Mouse (Mus musculus) 3134 (cell line): ENCODE data around the gene Adcy9.
"Not testable (repeated sequence)": the region's sequence is repeated elsewhere in the genome, so short reads cannot be mapped to it uniquely, and the experiment has no call there.

Source experiments
- DNase-seq: peaks from one replicate; pipeline ENCODE4 v3.0.0-alpha.2; 2011; ENCODE audit warnings: low spot score; ENCODE audit not compliant: insufficient read length; ENCODE audit errors: extremely low read depth

Adcy9 gene

GRCm38 (mm10) chr16:4394991-4395590 is 25.2 kb downstream of the Adcy9 start:
- DNase-seq, result no peak

DNA sequence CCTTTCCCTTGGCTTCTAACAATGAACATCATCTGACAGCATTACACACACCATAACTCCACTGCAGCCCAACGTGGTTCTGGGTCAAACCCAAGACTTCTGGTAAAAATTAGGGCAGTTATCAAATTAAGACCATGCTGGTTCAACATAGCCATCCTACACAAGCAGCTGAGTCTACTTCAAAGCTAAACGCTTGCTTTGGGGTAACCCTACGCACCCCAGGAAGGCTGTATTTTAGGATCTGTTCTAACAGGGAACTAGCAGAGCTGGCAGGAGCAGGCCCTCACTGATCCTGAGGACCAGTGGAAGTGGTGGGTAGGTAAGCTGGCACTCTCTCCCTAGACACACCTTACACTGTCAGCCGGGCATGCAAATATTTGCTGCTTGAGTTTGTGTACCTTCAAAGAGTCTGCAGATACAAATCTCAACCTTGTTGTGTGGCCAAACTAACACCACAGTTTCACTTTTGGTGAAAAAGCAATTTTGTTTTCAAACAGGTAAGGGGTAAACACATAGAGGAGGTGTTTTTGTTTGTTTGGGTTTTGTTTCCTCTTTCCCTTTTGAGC is 36.7 kb downstream of the Adcy9 start:
- no peak for DNase-seq

DNA sequence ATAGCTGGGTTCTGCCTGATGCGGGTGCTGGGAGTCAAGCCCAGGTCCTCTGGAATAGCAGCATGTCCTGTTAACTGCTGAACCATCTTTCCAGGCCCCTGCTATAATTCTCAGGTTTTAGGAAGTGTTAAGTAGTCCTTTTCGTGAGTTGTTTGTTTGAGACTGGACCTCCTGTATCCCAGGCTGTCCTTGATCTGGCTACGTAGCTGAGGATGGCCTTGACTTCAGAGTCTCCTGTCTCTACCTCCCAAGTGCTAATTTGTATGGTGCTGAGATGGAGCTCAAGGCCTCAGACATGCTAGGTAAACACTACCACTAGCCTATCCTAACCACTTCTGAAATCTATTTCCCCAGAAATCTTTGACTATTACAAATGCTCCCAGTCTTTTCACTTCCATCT is 37.9 kb downstream of the Adcy9 start:
- no peak for DNase-seq

GRCm38 (mm10) chr16:4381487-4381886 is 38.8 kb downstream of the Adcy9 start:
- DNase-seq, result no peak

DNA sequence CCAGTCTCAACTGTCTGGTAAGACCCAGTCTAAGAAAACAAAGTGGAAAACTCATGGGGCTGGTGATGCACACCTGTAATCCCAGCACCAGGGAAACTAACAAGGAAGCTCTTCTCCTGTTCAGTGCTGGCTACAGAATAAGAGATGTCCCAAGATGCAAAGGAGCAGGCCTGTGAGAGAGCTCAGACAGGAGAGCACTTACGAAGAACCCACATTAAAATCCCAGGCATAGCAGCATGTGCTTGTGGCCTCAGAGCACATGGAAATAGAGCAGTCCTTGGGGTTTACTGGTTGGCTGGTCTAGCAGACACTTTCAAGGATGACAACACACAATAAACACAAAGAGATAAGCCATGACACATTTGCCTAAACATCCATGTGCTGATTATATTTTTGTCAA is 41.5 kb downstream of the Adcy9 start:
- no peak for DNase-seq

DNA sequence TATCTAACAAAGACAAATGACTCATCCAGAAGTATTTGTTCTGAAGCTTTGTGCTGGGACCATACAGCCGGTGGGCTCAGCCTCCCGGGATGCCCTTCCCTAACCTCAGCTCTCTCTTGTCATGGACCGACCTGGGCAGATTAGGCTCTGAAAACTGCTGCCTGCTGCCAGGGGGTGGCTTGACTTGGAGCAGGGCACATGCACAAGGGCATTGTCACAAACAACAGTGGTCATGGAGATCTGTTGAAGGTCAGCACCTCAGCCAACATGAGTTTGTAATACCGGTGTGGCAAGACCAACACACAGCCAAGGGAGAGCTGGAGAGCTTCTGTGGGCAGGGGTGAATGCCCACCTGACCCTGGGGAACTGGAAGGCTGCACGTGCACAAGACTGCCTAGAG is 42.7 kb downstream of the Adcy9 start:
- DNase-seq, result no peak

DNA sequence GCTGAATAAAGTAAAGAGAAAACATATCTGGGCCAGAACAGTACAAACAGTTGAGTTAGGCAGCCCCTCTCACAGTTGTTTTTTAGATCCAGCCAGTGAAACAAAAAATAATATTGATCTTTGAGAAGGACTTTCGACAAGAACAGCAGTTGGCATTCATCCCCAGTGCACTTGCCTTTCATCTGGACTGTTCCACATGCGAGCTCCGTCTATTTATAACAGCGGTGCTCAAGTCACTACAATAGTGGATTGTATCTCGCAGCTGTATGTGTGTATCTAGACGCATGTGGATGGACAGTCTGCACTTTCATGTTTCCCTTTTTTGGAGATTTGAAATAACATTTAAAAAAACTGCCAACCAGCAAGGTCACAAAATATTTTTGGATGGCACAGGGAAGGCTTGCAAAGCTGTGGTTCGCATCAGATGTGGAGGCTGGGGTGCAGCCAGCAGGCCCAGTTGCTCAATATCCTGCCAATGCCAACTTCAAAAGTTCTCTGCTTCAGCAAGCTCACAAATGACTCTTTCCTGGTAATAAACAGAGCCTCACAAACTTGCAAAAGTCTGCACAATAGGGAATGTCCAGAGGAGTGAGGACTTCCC is 45.4 kb downstream of the Adcy9 start:
- peak; percentile 34 for DNase-seq

DNA sequence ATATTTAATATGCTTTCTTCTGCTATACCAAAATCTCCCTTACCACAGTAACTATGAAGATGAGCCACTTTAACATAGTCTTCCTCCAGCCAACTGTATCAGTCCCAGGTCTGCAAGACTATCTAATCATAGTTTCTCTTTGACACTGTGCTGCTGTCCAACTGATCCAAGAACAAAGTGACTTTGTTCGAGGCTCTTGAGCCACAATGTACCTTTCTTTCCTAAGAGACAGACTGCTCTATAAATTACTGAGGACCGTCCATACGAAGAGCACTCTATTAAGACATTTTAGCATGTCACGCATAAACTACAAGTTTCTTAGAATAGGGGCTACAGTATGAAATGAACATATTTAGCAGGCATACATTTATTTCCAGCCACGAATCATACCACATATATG is 46.0 kb downstream of the Adcy9 start:
- no peak for DNase-seq

- no peak for DNase-seq
Measured at GRCm38 (mm10) chr16:4371039-4371438, 49.3 kb downstream of the Adcy9 start.

GRCm38 (mm10) chr16:4370141-4370541 is 50.2 kb downstream of the Adcy9 start:
- peak; percentile 52 for DNase-seq

GRCm38 (mm10) chr16:4367930-4368329 is 52.4 kb downstream of the Adcy9 start:
- no peak for DNase-seq

GRCm38 (mm10) chr16:4367291-4367690 is 53.0 kb downstream of the Adcy9 start:
- DNase-seq, result no peak

- no peak for DNase-seq
Measured at GRCm38 (mm10) chr16:4366671-4367070, 53.6 kb downstream of the Adcy9 start.

DNA sequence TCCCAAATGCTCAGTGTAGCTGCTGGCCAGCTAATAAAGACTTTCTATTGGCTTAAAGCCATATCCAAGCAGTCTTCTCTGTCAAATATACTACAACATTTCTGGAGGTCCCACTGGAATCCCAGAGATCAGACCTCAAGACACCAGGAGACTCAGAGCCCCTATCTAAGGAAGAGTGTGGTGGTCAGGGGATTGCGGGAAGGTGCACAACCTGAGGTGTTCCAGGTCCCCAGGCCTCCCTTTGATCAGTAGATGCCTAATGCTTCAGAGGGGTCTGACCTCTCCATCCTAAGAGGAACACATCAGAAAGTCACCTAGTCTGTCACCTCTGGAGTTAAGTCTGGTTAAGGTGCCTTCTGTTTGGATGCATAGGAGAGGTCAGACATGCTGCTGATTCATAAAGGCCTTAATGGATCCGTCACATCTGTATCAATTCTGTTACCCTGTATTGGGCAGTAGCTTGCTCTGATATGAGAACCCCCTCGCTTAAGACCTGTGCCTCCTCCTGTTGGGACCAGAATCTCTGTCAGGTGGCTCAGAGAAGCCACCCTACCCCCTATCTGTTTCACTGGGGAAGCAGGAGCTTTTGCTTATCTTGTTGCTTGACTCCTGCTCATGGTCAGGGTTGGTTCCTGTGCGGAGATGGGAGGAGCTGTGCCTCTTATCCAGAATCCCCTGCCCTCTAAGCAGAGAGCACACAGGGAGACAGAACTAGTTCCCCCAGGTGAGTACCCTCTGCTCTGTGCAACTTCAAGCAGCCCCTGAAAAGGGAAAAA is 56.8 kb downstream of the Adcy9 start:
- DNase-seq, result no peak

GRCm38 (mm10) chr16:4355260-4356043 is 64.8 kb downstream of the Adcy9 start:
- DNase-seq, result no peak

DNA sequence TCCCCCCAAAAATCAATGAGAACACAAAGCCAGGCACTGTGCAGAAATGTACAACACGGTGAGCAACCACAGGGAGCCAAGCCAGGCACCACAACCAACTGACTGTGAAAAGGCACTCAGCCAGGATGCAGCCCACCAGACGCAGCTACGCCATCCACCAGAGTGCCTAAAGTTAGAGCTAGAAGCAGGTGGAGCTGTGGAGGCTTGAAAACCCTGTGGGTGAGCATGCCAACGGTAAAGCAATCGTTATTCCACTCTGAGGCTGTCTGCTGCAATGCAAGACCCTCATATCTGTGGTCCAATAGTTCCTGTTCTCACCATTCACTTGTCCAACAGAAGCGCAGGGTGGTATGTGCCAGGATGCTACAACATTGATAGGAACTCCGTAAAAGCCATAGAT is 77.7 kb downstream of the Adcy9 start:
- no peak for DNase-seq

DNA sequence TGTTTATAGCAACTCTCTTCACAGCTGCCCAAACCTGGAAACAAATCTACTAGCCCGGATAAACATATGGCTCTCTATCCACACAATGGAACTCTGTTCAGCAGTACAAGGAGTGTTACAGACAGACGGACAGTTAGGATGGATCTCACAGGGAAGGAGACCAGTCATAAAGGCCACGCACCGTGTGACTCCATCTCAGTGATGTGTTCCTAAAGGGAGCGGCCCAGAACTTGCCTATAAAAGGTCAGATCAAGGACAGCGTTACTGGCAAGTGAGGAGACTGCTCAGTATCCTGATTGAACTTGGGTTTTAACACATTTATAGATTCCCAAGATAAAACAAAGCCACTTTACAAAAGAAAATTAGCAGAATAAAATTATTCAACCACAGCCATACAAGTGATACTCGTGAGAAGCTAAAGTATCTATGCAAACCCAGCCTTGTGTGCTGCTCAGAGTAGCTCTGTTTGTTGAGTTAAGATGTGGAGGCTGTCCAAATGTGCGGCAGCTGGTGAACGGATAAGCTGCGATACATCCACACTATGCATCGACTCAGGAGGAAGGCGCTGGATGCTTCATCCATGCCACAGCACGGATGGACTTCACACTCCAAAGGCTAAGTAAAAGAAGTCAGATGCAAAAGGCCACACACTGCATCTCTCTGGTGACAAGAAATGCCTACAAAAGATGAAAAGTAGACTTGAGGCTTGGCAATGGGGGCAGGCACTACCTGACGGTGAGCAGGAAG is 78.8 kb downstream of the Adcy9 start:
- no peak for DNase-seq

DNA sequence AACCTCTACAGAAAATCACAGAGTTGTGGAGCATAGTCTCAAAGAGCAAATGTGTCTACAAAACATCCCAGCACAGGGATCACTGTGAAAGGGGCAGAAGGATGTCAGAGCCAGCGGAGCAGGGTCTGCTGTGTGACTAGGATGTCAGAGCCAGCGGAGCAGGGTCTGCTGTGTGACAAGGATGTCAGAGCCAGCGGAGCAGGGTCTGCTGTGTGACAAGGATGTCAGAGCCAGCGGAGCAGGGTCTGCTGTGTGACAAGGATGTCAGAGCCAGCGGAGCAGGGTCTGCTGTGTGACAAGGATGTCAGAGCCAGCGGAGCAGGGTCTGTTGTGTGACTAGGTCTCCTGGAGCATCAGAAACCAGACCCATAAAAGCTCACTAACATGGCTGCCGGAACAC is 81.1 kb downstream of the Adcy9 start:
- not testable (repeated sequence) for DNase-seq

GRCm38 (mm10) chr16:4337269-4337668 is 83.0 kb downstream of the Adcy9 start:
- DNase-seq, result no peak

DNA sequence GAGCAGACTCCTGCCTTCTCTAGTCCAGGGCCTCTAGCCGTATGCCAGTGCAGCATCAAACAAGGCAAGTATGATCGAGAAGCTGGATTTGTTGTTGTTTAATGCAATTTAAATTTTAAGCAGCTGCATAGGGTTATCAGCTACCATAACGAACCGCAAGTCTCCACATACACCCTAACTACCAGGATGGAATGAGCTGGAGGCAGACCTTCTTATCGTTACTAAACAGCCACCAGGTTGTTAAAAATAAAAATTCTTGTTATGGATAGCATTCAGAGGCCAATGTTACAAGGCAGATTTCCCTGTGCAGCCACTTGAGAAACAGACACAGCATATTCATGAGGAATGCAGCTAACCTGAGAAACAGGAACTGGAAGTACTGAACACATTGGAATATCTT is 86.5 kb downstream of the Adcy9 start:
- no peak for DNase-seq
